Mouse (Mus musculus) frontal cortex, adult (tissue): ENCODE data around the gene Tmed2.
"Not testable (repeated sequence)": the region's sequence is repeated elsewhere in the genome, so short reads cannot be mapped to it uniquely, and the experiment has no call there.

Experiments
- ATAC-seq: cut with Nextera tagmentation; 2 replicates; pipeline ENCODE4 v1.9.2; 2017; ENCODE audit warnings: mild to moderate bottlenecking, moderate library complexity, mixed read lengths; ENCODE audit not compliant: low TSS enrichment

The Tmed2 gene

GRCm38 (mm10) chr5:124575467-124575866 is 35.0 kb downstream of the Tmed2 start:
- no peak for ATAC-seq

- ATAC-seq: peak; percentile 97; the same call in 1 of the 2 replicates
Measured at GRCm38 (mm10) chr5:124578633-124579317, 38.3 kb downstream of the Tmed2 start, which contains the start of the genes Eif2b1 and Gtf2h3. TSS of gene Eif2b1 (minus strand) at chr5:124579131. TSS of gene Gtf2h3 (plus strand) at chr5:124579140.

DNA sequence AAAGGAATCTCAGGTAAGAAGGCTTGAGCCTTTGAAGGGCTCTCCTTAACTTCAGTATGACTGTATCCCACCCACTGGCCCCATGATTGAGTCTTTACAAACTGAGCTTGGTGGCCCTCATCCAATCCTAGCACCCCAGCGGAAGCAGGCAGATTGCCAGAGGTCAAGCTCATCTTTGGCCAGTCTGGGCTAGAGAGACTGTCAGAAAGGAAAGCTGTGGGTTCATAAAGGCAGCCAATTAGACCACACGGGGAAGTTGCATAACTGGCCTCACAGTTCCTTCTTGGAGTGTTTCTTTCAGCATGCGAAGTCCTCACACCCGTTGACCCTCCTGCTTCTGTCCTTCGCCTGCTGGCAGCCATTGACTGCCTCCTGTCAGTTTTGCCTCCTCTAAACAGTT is 42.0 kb downstream of the Tmed2 start:
- no peak for ATAC-seq

GRCm38 (mm10) chr5:124592768-124593167 is 52.3 kb downstream of the Tmed2 start:
- peak; percentile 34; the same call in 1 of the 2 replicates for ATAC-seq

GRCm38 (mm10) chr5:124598224-124599174 is 58.0 kb downstream of the Tmed2 start:
- ATAC-seq: peak; percentile 100

DNA sequence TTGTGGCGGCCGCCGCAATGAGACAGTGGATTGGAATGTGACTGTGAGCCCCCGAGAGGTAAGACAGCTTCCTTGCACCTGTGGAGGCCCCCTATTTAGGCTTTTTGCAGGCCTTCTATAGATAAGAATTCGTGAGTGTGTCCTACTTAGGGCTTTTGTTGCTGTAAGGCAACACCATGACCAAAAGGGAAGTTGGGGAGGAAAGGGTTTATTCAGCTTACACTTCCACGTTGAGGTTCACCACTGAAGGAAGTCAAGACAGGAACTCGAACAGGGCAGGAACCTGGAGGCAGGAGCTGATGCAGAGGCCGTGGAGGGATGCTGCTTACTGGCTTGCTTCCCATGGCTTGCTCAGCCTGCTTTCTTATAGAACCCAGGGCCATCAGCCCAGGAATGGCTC is 59.2 kb downstream of the Tmed2 start:
- not testable (repeated sequence) for ATAC-seq
